Mouse (Mus musculus): ENCODE results near the gene Pabpn1l. TPM values are rescaled to one million over a fixed set of nuclear protein-coding genes. Genes with fewer than 3 reads are reported as not detected.
"Not testable (repeated sequence)": the region's sequence is repeated elsewhere in the genome, so short reads cannot be mapped to it uniquely, and the experiment has no call there.

Gene Pabpn1l
- polyA plus RNA-seq, 1 experiment = not detected

DNA sequence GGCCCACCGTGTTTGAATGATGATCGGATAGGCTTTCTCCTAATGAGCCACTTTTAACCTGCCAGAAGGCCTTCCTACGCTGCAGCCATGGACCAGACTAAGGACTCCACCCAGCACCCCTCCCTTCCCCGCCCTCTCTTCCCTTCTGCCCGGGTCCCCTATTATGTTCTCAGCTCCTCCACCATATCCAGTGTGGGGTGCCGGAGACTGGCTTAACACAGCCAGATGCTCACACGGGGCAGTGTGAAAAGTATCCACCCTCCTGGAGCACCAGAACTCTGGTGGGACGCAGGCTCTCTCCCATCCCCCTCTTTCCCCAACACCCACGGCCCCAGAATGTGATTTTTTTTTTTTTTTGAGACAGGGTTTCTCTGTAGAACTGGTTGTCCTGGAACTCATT lies 49.0 kb downstream of the Pabpn1l start:
- H3K4me1 ChIP-seq (ENCODE audit: control insufficient read depth, insufficient read depth, low read length) = peaks cover 8% of the 10 kb centered on the region; the same call in 1 of the 2 replicates
- TF ChIP-seq POLR2A (IDR thresholded peaks at IDR 0.05; ENCODE audit: low read depth, low read length) (no peak), CTCF (IDR thresholded peaks at IDR 0.05; ENCODE audit: borderline replicate concordance, insufficient read depth, low read length) (no peak)

GRCm38 (mm10) chr8:122573176-122573575 lies 49.4 kb downstream of the Pabpn1l start:
- H3K4me3 ChIP-seq (ENCODE audit: insufficient read depth, low read length); H3K4me1 ChIP-seq (ENCODE audit: control insufficient read depth, insufficient read depth, low read length); H3K27ac ChIP-seq (ENCODE audit: insufficient read depth, low read length): not testable (repeated sequence)

More for the DNA sequence above, 49.0 kb downstream of the Pabpn1l start:
- Histone ChIP-seq H3K27ac (ENCODE audit: insufficient read depth, low read length) (no peak overlapping the region), H3K4me3 (ENCODE audit: insufficient read depth, low read length) (no peak overlapping the region)

- H3K4me1 ChIP-seq (ENCODE audit: control insufficient read depth, insufficient read depth, low read length) = peaks cover 8% of the 10 kb centered on the region; the same call in 1 of the 2 replicates
- TF ChIP-seq POLR2A (IDR thresholded peaks at IDR 0.05; ENCODE audit: low read depth, low read length) (no peak), CTCF (IDR thresholded peaks at IDR 0.05; ENCODE audit: borderline replicate concordance, insufficient read depth, low read length) (no peak)
- no peak overlapping the region for H3K4me3 ChIP-seq (ENCODE audit: insufficient read depth, low read length)
- H3K27ac ChIP-seq (ENCODE audit: insufficient read depth, low read length) = no peak overlapping the region
Observed at GRCm38 (mm10) chr8:122572751-122573150, 49.8 kb downstream of the Pabpn1l start.

GRCm38 (mm10) chr8:122571750-122572267 lies 50.7 kb downstream of the Pabpn1l start:
- H3K4me3 ChIP-seq (ENCODE audit: insufficient read depth, low read length) = no peak overlapping the region
- TF ChIP-seq CTCF (IDR thresholded peaks at IDR 0.05; ENCODE audit: borderline replicate concordance, insufficient read depth, low read length) = no peak
- no peak for TF ChIP-seq POLR2A (IDR thresholded peaks at IDR 0.05; ENCODE audit: low read depth, low read length)
- H3K4me1 ChIP-seq (ENCODE audit: control insufficient read depth, insufficient read depth, low read length) = peaks cover 9% of the 10 kb centered on the region; the same call in 1 of the 2 replicates
- H3K27ac ChIP-seq (ENCODE audit: insufficient read depth, low read length) = no peak overlapping the region

GRCm38 (mm10) chr8:122571153-122571552 lies 51.4 kb downstream of the Pabpn1l start:
- H3K27ac ChIP-seq (ENCODE audit: insufficient read depth, low read length) = no peak overlapping the region
- TF ChIP-seq CTCF (IDR thresholded peaks at IDR 0.05; ENCODE audit: borderline replicate concordance, insufficient read depth, low read length) = no peak
- H3K4me1 ChIP-seq (ENCODE audit: control insufficient read depth, insufficient read depth, low read length) = peaks cover 14% of the 10 kb centered on the region; the same call in 1 of the 2 replicates
- H3K4me3 ChIP-seq (ENCODE audit: insufficient read depth, low read length) = no peak overlapping the region

GRCm38 (mm10) chr8:122569996-122570395 lies 52.5 kb downstream of the Pabpn1l start:
- peaks cover 8% of the 10 kb centered on the region; the same call in 1 of the 2 replicates for H3K4me1 ChIP-seq (ENCODE audit: control insufficient read depth, insufficient read depth, low read length)
- no peak overlapping the region for H3K4me3 ChIP-seq (ENCODE audit: insufficient read depth, low read length)
- H3K27ac ChIP-seq (ENCODE audit: insufficient read depth, low read length) = no peak overlapping the region
- TF ChIP-seq POLR2A (IDR thresholded peaks at IDR 0.05; ENCODE audit: low read depth, low read length) (no peak), CTCF (IDR thresholded peaks at IDR 0.05; ENCODE audit: borderline replicate concordance, insufficient read depth, low read length) (no peak)

Other genes with a start within 250 kb of the Pabpn1l start
- gene Zc3h18, start 246.1 kb downstream of the Pabpn1l start, polyA plus RNA-seq (2011; ENCODE audit: insufficient read length, low read depth, missing spikeins) = 43.3 and 44.5 TPM in 2 replicates
- gene Il17c, start 200.7 kb downstream of the Pabpn1l start, polyA plus RNA-seq (2011; ENCODE audit: insufficient read length, low read depth, missing spikeins) = not detected in 2 replicates
- gene Cyba, start 189.8 kb downstream of the Pabpn1l start, polyA plus RNA-seq (2011; ENCODE audit: insufficient read length, low read depth, missing spikeins) = 133 and 158 TPM in 2 replicates
- 18.1 and 22.0 TPM in 2 replicates for gene Mvd, start 179.3 kb downstream of the Pabpn1l start, polyA plus RNA-seq (2011; ENCODE audit: insufficient read length, low read depth, missing spikeins)
- not detected in 2 replicates for gene Snai3, start 162.0 kb downstream of the Pabpn1l start, polyA plus RNA-seq (2011; ENCODE audit: insufficient read length, low read depth, missing spikeins)
- gene Rnf166, start 146.7 kb downstream of the Pabpn1l start, polyA plus RNA-seq (2011; ENCODE audit: insufficient read length, low read depth, missing spikeins) = 38.9 and 39.0 TPM in 2 replicates
- 36.0 and 37.2 TPM in 2 replicates for gene Ctu2, start 146.6 kb downstream of the Pabpn1l start, polyA plus RNA-seq (2011; ENCODE audit: insufficient read length, low read depth, missing spikeins)
- 146 and 158 TPM in 2 replicates for gene Piezo1, start 71.4 kb downstream of the Pabpn1l start, polyA plus RNA-seq (2011; ENCODE audit: insufficient read length, low read depth, missing spikeins)
- gene Cdt1, start 54.7 kb downstream of the Pabpn1l start, polyA plus RNA-seq (2011; ENCODE audit: insufficient read length, low read depth, missing spikeins) = 11.8 and 15.9 TPM in 2 replicates
- 140 and 214 TPM in 2 replicates for gene Aprt, start 45.8 kb downstream of the Pabpn1l start, polyA plus RNA-seq (2011; ENCODE audit: insufficient read length, low read depth, missing spikeins)
- 12.1 and 15.4 TPM in 2 replicates for gene Galns, start 11.3 kb downstream of the Pabpn1l start, polyA plus RNA-seq (2011; ENCODE audit: insufficient read length, low read depth, missing spikeins)
- gene Trappc2l, start 11.1 kb downstream of the Pabpn1l start, polyA plus RNA-seq (2011; ENCODE audit: insufficient read length, low read depth, missing spikeins) = 44.2 and 45.8 TPM in 2 replicates
- gene Cbfa2t3, start 76.4 kb upstream of the Pabpn1l start, polyA plus RNA-seq (2011; ENCODE audit: insufficient read length, low read depth, missing spikeins) = 0.07 TPM in 1 of 2 replicates, not detected in the other
- gene Acsf3, start 152.7 kb upstream of the Pabpn1l start, polyA plus RNA-seq (2011; ENCODE audit: insufficient read length, low read depth, missing spikeins) = 5.4 and 6.0 TPM in 2 replicates
- 0.21 TPM in 1 of 2 replicates, not detected in the other for gene Cdh15, start 225.2 kb upstream of the Pabpn1l start, polyA plus RNA-seq (2011; ENCODE audit: insufficient read length, low read depth, missing spikeins)